ENCODE assay signal across 10 mouse cellular contexts in the genomic region with DNA sequence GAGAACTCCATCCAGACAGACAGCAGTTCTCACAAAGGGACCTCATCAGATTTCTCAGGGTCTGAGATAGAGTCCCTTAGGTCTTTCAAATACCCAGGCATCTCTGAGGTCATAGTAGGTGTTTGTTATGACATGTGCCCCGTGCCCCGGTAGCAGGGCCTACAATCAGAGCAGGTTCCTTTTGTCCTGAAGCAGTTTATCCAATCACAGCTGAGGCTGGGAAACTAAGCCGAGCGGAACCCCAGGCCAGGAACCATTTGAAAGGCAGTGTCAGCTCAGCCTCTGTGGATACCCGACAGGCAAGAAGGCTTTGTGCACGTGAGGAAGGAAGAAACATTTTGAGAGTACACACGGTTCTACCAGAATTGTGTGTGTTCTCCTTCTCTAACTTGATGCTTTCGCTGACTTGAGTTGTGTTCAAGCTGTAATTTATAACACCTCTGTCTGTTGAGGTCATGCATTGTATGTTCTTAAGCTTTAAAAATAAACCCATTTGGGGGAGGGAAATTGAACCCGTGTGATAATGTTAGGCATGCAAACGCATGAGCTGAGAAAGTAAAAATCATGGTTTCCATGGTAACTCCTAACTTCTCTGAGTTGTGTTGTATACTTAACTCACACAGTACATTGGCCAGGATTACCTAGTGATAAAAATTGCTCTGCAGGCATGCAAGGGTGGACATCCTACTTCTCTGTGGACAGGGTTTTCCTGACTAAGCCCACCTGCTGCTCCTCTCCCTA.
A peak's percentile ranks its signal among the peaks of the same experiment; 100 is the strongest.
DNase-seq lines count a peak whose midpoint lies in the region; ATAC-seq and TF ChIP-seq lines count a peak whose summit lies in the region.
"Had no signal": no experiment of that assay in that cellular context is flagged by ENCODE, and none has a peak within 500 bp of the region (broad histone marks: within the 10 kb centered on the region; RNA-seq: fewer than 3 reads in every experiment).

No protein-coding gene starts in this region.

- H3K4me1 ChIP-seq in forebrain, embryonic 16.5 days (replicated peaks; ENCODE audit: control insufficient read depth, insufficient read depth, low read length), result peaks cover 38% of the 10 kb centered on the region
- H3K4me1 ChIP-seq in stomach, embryonic 14.5 days (ENCODE audit: control insufficient read depth, insufficient read depth, low read length), result peaks cover 35% of the 10 kb centered on the region

- no peak overlapping the region for H3K4me3 ChIP-seq in left cerebral cortex, adult 2 months
- H3K4me3 ChIP-seq in forebrain, embryonic 16.5 days (replicated peaks; ENCODE audit: low read length), result no peak overlapping the region
- H3K4me3 ChIP-seq in stomach, embryonic 14.5 days (ENCODE audit: low read depth, low read length), result no peak overlapping the region
- H3K4me3 ChIP-seq: gastrocnemius, adult 2 months had no signal

- no peak overlapping the region for H3K4me2 ChIP-seq in forebrain, embryonic 16.5 days (ENCODE audit: low read length)
- H3K4me2 ChIP-seq in stomach, embryonic 14.5 days (replicated peaks; ENCODE audit: low read depth, low read length), result no peak overlapping the region

- intact Hi-C loops in left cerebral cortex, adult 2 months (cut with DNase I), result no loop called here

- no peaks in the 10 kb centered on the region for H3K27me3 ChIP-seq in forebrain, embryonic 16.5 days (replicated peaks; ENCODE audit: control insufficient read depth, insufficient read depth, low read length)
- H3K27me3 ChIP-seq in stomach, embryonic 14.5 days (ENCODE audit: control insufficient read depth, insufficient read depth, low read length), result no peaks in the 10 kb centered on the region
- H3K27me3 ChIP-seq: Patski had no signal

- TF ChIP-seq CTCF in left cerebral cortex, adult 2 months (IDR thresholded peaks at IDR 0.05), result no peak

- 16% methylated on average over 10 of the region's 10 CpGs for WGBS in forebrain, embryonic 16.5 days
- 34% methylated on average over 10 of the region's 10 CpGs for WGBS in stomach, embryonic 14.5 days

- H3K36me3 ChIP-seq in forebrain, embryonic 16.5 days (ENCODE audit: control insufficient read depth, insufficient read depth), result no peaks in the 10 kb centered on the region
- peaks cover 10% of the 10 kb centered on the region for H3K36me3 ChIP-seq in stomach, embryonic 14.5 days (ENCODE audit: control insufficient read depth, insufficient read depth, low read length)

- ATAC-seq in forebrain, embryonic 16.5 days, result peak; percentile 9; the same call in 1 of the 2 replicates
- no peak for ATAC-seq in stomach, embryonic 14.5 days (ENCODE audit: insufficient number of reproducible peaks, insufficient read depth, low FRiP score, low read depth)
- ATAC-seq in CD4-positive, CD25-positive, alpha-beta regulatory T cell, adult 4 months, result no peak
- ATAC-seq: Patski had no signal

- peak overlapping the region; percentile 50 for H3K27ac ChIP-seq in left cerebral cortex, adult 2 months
- H3K27ac ChIP-seq in forebrain, embryonic 16.5 days (ENCODE audit: low read length), result no peak overlapping the region
- peak overlapping the region; percentile 48 for H3K27ac ChIP-seq in stomach, embryonic 14.5 days (ENCODE audit: low read length)
- H3K27ac ChIP-seq: gastrocnemius, adult 2 months had no signal

- no peaks in the 10 kb centered on the region for H3K9me3 ChIP-seq in forebrain, embryonic 16.5 days (ENCODE audit: control insufficient read depth, low read length)
- no peaks in the 10 kb centered on the region for H3K9me3 ChIP-seq in stomach, embryonic 14.5 days (ENCODE audit: control insufficient read depth, low read depth, low read length)

- no peak overlapping the region for H3K9ac ChIP-seq in forebrain, embryonic 16.5 days (replicated peaks; ENCODE audit: low read depth, low read length)
- no peak overlapping the region for H3K9ac ChIP-seq in stomach, embryonic 14.5 days (replicated peaks; ENCODE audit: low read depth, low read length)

- DNase-seq in embryo, embryonic 10 days (ENCODE audit: low spot score), result peak; percentile 58
- DNase-seq in embryo, embryonic 10.5 days (ENCODE audit: low spot score), result no peak
- DNase-seq in left cerebral cortex, adult 2 months (ENCODE audit: extremely low spot score in 1 of 2, low spot score in 2 of 2), result no peak
- DNase-seq in left cerebral cortex, adult 18-20 months (ENCODE audit: low spot score in 2 of 2), result no peak
- DNase-seq in ovary, postnatal 36 days (ENCODE audit: low spot score), result no peak
- DNase-seq: gastrocnemius, adult 2 months had no signal
